Mouse (Mus musculus) CH12.LX (cell line): Measurements from ENCODE around the gene Ifnar1. TPM values are rescaled to one million over a fixed set of nuclear protein-coding genes. Genes with fewer than 3 reads are reported as not detected.

ENCODE experiments used
- DNase-seq: peaks from one replicate; pipeline ENCODE4 v3.0.0-alpha.2; 2013; ENCODE audit errors: extremely low read depth
- H3K27ac ChIP-seq: 2 replicates; pipeline ENCODE4 v1.5.1; 2012; ENCODE audit warnings: low read depth, mild to moderate bottlenecking, control low read depth, moderate library complexity; ENCODE audit not compliant: insufficient read depth
- H3K27me3 ChIP-seq: replicated peaks from 2 replicates; pipeline ENCODE3; 2012; ENCODE audit warnings: inconsistent platforms
- H3K36me3 ChIP-seq, 2 experiments: replicated peaks in 1 of 2; 2 replicates each; pipeline versions ENCODE3 to v1.6.1; 2012; ENCODE audit warnings: inconsistent platforms in 1 of 2, low read length in 1 of 2, mild to moderate bottlenecking in 1 of 2, mixed read lengths in 1 of 2, moderate library complexity in 1 of 2; ENCODE audit not compliant: control insufficient read depth in 1 of 2, insufficient read depth in 1 of 2
- H3K4me1 ChIP-seq, 2 experiments: 2 replicates each; pipeline ENCODE4 v1.6.1; 2012; ENCODE audit warnings: inconsistent platforms in 1 of 2, moderate library complexity in 1 of 2; ENCODE audit not compliant: insufficient read depth in 2 of 2, control insufficient read depth in 1 of 2
- H3K4me2 ChIP-seq: 2 replicates; pipeline ENCODE4 v1.6.1; 2012; ENCODE audit warnings: low read depth, mild to moderate bottlenecking, control low read depth; ENCODE audit not compliant: poor library complexity, insufficient read depth, severe bottlenecking
- H3K4me3 ChIP-seq, 3 experiments: fragments of 150-350 bp in 1 of 3; sonication (generic) in 1 of 3; replicated peaks in 1 of 3; 2 replicates each; pipeline versions ENCODE3 to v1.5.1; 2011 to 2012; ENCODE audit warnings: low read depth in 2 of 3, low read length in 2 of 3, mild to moderate bottlenecking in 2 of 3, moderate library complexity in 2 of 3, control low read depth in 1 of 3, improper control_type of control experiment in 1 of 3, inconsistent platforms in 1 of 3, mixed read lengths in 1 of 3; ENCODE audit not compliant: poor library complexity in 1 of 3
- H3K79me2 ChIP-seq: replicated peaks from 2 replicates; pipeline ENCODE4 v1.6.1; 2012; ENCODE audit warnings: mild to moderate bottlenecking, moderate library complexity; ENCODE audit not compliant: control insufficient read depth, poor library complexity, insufficient read depth, severe bottlenecking; ENCODE audit errors: extremely low read depth
- H3K9ac ChIP-seq: 2 replicates; pipeline ENCODE4 v1.6.1; 2012; ENCODE audit warnings: low read depth, mild to moderate bottlenecking, control low read depth, moderate library complexity; ENCODE audit not compliant: insufficient read depth
- H3K9me3 ChIP-seq: replicated peaks from 2 replicates; pipeline ENCODE3; 2012; ENCODE audit warnings: low read length, inconsistent platforms, mixed read lengths
- BHLHE40 ChIP-seq: IDR thresholded peaks from 2 replicates; pipeline ENCODE4 v1.6.1; 2011; ENCODE audit warnings: mild to moderate bottlenecking, low read depth, low read length, improper control_type of control experiment
- EP300 ChIP-seq: IDR thresholded peaks from 2 replicates; pipeline ENCODE4 v1.6.1; 2011; ENCODE audit warnings: low read length, improper control_type of control experiment
- ETS1 ChIP-seq: conservative IDR thresholded peaks from 2 replicates; pipeline ENCODE4 v1.6.1; 2012; ENCODE audit warnings: low read depth, mild to moderate bottlenecking, inconsistent platforms, low read length, improper control_type of control experiment, moderate library complexity
- GABPA ChIP-seq: IDR thresholded peaks from 2 replicates; pipeline ENCODE4 v1.6.1; 2012; ENCODE audit warnings: low read depth, low read length, improper control_type of control experiment, inconsistent platforms; ENCODE audit not compliant: insufficient replicate concordance
- HCFC1 ChIP-seq: IDR thresholded peaks from 2 replicates; pipeline ENCODE4 v1.6.1; 2012; ENCODE audit warnings: low read depth, mild to moderate bottlenecking, inconsistent platforms, low read length, improper control_type of control experiment
- JUND ChIP-seq: conservative IDR thresholded peaks from 2 replicates; pipeline ENCODE4 v1.6.1; 2011; ENCODE audit warnings: low read depth, low read length, improper control_type of control experiment
- MAFK ChIP-seq: IDR thresholded peaks from 2 replicates; pipeline ENCODE4 v1.6.1; 2011; ENCODE audit warnings: low read length, improper control_type of control experiment; ENCODE audit not compliant: insufficient replicate concordance
- MAX ChIP-seq: IDR thresholded peaks from 2 replicates; pipeline ENCODE4 v1.6.1; 2011; ENCODE audit warnings: low read length, improper control_type of control experiment
- MAZ ChIP-seq: IDR thresholded peaks from 2 replicates; pipeline ENCODE4 v1.6.1; 2012; ENCODE audit warnings: low read depth, mild to moderate bottlenecking, inconsistent platforms, low read length, improper control_type of control experiment, moderate library complexity
- MEF2A ChIP-seq: IDR thresholded peaks from 2 replicates; pipeline ENCODE4 v1.6.1; 2014; ENCODE audit warnings: low read depth, mild to moderate bottlenecking, inconsistent platforms, low read length, improper control_type of control experiment, borderline replicate concordance
- MXI1 ChIP-seq: IDR thresholded peaks from 2 replicates; pipeline ENCODE4 v1.6.1; 2011; ENCODE audit warnings: mild to moderate bottlenecking, low read depth, low read length, improper control_type of control experiment
- MYC ChIP-seq: IDR thresholded peaks from 2 replicates; pipeline ENCODE4 v1.6.1; 2011; ENCODE audit warnings: low read depth, mild to moderate bottlenecking, improper control_type of control experiment, low read length
- POLR2A ChIP-seq: IDR thresholded peaks from 2 replicates; pipeline ENCODE4 v1.6.1; 2011; ENCODE audit warnings: low read depth, mild to moderate bottlenecking, improper control_type of control experiment, low read length
- SIN3A ChIP-seq: IDR thresholded peaks from 2 replicates; pipeline ENCODE4 v1.6.1; 2012; ENCODE audit warnings: low read length, improper control_type of control experiment, inconsistent platforms
- SMC3 ChIP-seq: IDR thresholded peaks from 2 replicates; pipeline ENCODE4 v1.6.1; 2011; ENCODE audit warnings: low read depth, low read length, improper control_type of control experiment
- TBP ChIP-seq: conservative IDR thresholded peaks from 2 replicates; pipeline ENCODE4 v1.6.1; 2011; ENCODE audit warnings: low read depth, low read length, improper control_type of control experiment
- TCF12 ChIP-seq: IDR thresholded peaks from 2 replicates; pipeline ENCODE4 v1.6.1; 2014; ENCODE audit warnings: low read depth, mild to moderate bottlenecking, inconsistent platforms, low read length, improper control_type of control experiment
- UBTF ChIP-seq: IDR thresholded peaks from 2 replicates; pipeline ENCODE4 v1.6.1; 2012; ENCODE audit warnings: low read depth, mild to moderate bottlenecking, inconsistent platforms, low read length, improper control_type of control experiment, moderate library complexity
- USF1 ChIP-seq: IDR thresholded peaks from 2 replicates; pipeline ENCODE4 v1.6.1; 2014; ENCODE audit warnings: low read depth, mild to moderate bottlenecking, inconsistent platforms, low read length, improper control_type of control experiment
- USF2 ChIP-seq: conservative IDR thresholded peaks from 2 replicates; pipeline ENCODE4 v1.6.1; 2011; ENCODE audit warnings: low read depth, low read length, improper control_type of control experiment
- ZMIZ1 ChIP-seq: IDR thresholded peaks from 2 replicates; pipeline ENCODE4 v1.6.1; 2012; ENCODE audit warnings: low read depth, mild to moderate bottlenecking, inconsistent platforms, low read length, improper control_type of control experiment
- ZNF384 ChIP-seq: IDR thresholded peaks from 2 replicates; pipeline ENCODE4 v1.6.1; 2012; ENCODE audit warnings: low read depth, low read length, improper control_type of control experiment, inconsistent platforms
- dilution Hi-C: fragments of 300-500 bp; cut with MboI; formaldehyde crosslinking; loops from 2 replicates; pipeline ENCODE4 v1.14.3; 2020; ENCODE audit warnings: low sequenced_read_pairs; ENCODE audit not compliant: extremely low pct_unique_long_range_greater_than_20kb, extremely low pct_ligation_motif_present
- in situ Hi-C: fragments of 300-500 bp; cut with MboI; formaldehyde crosslinking; loops from 3 replicates; pipeline ENCODE4 v1.14.3; 2019; ENCODE audit warnings: low sequenced_read_pairs, low pct_ligation_motif_present, low pct_unique_long_range_greater_than_20kb, mixed read lengths
- polyA plus RNA-seq: library from polyadenylated mRNA; unstranded; fragments of >175 nt; gene quantifications from 2 replicates; pipeline ENCODE4 v1.2.1, GENCODE M21; 2012; ENCODE audit warnings: low read depth; ENCODE audit not compliant: insufficient read length
- total RNA-seq, 2 experiments: library from RNA; depleted of rRNA; stranded (reverse); fragments of 300-350 nt in 1 of 2; fragments of >200 nt in 1 of 2; gene quantifications; 2 replicates each; pipeline ENCODE4 v1.2.3; 2012 to 2014

Gene Ifnar1
- total and polyA plus RNA-seq, 3 experiments = 32.8 to 49.4 (median 40.3) TPM

GRCm38 (mm10) chr16:91504701-91505100, 19.7 kb downstream of the Ifnar1 start:
- H3K36me3 ChIP-seq = peaks cover 69 to 75% of the 10 kb centered on the region in 2 experiments
- in situ Hi-C loops = no loop called here

GRCm38 (mm10) chr16:91505116-91505601, 20.1 kb downstream of the Ifnar1 start:
- H3K4me1 ChIP-seq = 0 out of 4 replicates have a peak, but pooled peaks cover 0 to 2% of the 10 kb centered on the region in 2 experiments
- H3K79me2 ChIP-seq = no peaks in the 10 kb centered on the region
- dilution Hi-C loops = no loop called here
- no peak for TF ChIP-seq TCF12
- no peak for TF ChIP-seq JUND
- no peak for TF ChIP-seq USF2
- no peak for TF ChIP-seq MXI1
- no peak for TF ChIP-seq MAFK
- no peak for TF ChIP-seq MEF2A
- no peak for TF ChIP-seq ZMIZ1
- no peak for TF ChIP-seq UBTF
- TF ChIP-seq USF1 = no peak
- no peak for TF ChIP-seq MYC
- TF ChIP-seq MAX = no peak
- no peak for TF ChIP-seq ZNF384
- TF ChIP-seq BHLHE40 = no peak
- no peak for TF ChIP-seq EP300
- TF ChIP-seq SMC3 = no peak
- TF ChIP-seq SIN3A = no peak
- TF ChIP-seq ETS1 = no peak
- no peak for TF ChIP-seq HCFC1
- no peak for TF ChIP-seq GABPA
- no peak for TF ChIP-seq TBP
- in situ Hi-C loops = no loop called here
- no peak overlapping the region for H3K27ac ChIP-seq
- DNase-seq = no peak
- peaks cover 64 to 75% of the 10 kb centered on the region in 2 experiments for H3K36me3 ChIP-seq
- H3K9ac ChIP-seq = no peak overlapping the region
- H3K9me3 ChIP-seq = peaks cover 6% of the 10 kb centered on the region
- H3K4me2 ChIP-seq = no peak overlapping the region
- H3K27me3 ChIP-seq = no peaks in the 10 kb centered on the region
- no peak overlapping the region for H3K4me3 ChIP-seq

More at GRCm38 (mm10) chr16:91504701-91505100, 19.7 kb downstream of the Ifnar1 start:
- no peak overlapping the region for H3K4me3 ChIP-seq
- TF ChIP-seq ZNF384 = no peak
- no peak for TF ChIP-seq ETS1
- TF ChIP-seq JUND = no peak
- TF ChIP-seq USF2 = no peak
- TF ChIP-seq POLR2A = no peak
- no peak for TF ChIP-seq MAZ
- TF ChIP-seq MAX = no peak
- TF ChIP-seq, all 38 proteins: peak for 0
- Histone ChIP-seq H3K79me2 (no peaks in the 10 kb centered on the region), H3K9ac (no peak overlapping the region), H3K9me3 (peaks cover 6% of the 10 kb centered on the region), H3K27ac (no peak overlapping the region), H3K27me3 (no peaks in the 10 kb centered on the region), H3K4me2 (no peak overlapping the region), H3K4me1 (0 out of 4 replicates have a peak, but pooled peaks cover 0 to 2% of the 10 kb centered on the region in 2 experiments)
- dilution Hi-C loops = no loop called here
- DNase-seq = no peak
